Mouse (Mus musculus): Measurements from ENCODE around the gene Otop3.

- TF ChIP-seq POLR2A (IDR thresholded peaks at IDR 0.05; ENCODE audit: extremely low read depth, insufficient read depth, low read length), result peak; percentile 72
- no peak for TF ChIP-seq CTCF (IDR thresholded peaks at IDR 0.05; ENCODE audit: extremely low read depth, insufficient read depth, low read length)
These were observed 39.5 kb downstream of the Otop3 start for GRCm38 (mm10) chr11:115373805-115374694.
